Mouse (Mus musculus) heart, adult 2 months (tissue): ENCODE results near the gene Arhgef10l.
A peak's percentile ranks its signal among the peaks of the same experiment; 100 is the strongest.

Experiments
- CTCF ChIP-seq: fragments of 200-600 bp; IDR thresholded peaks from 2 replicates; pipeline ENCODE4 v1.8.1; 2022; ENCODE audit warnings: antibody characterized with exemption, mild to moderate bottlenecking, moderate library complexity
- EP300 ChIP-seq: fragments of 200-500 bp; IDR thresholded peaks from 2 replicates; pipeline ENCODE4 v1.6.1; 2011; ENCODE audit warnings: low read depth, low read length, control low read depth; ENCODE audit not compliant: insufficient read depth
- POLR2A ChIP-seq: fragments of 200-500 bp; IDR thresholded peaks from 2 replicates; pipeline ENCODE4 v1.6.1; 2011; ENCODE audit warnings: mild to moderate bottlenecking, low read depth, low read length, control low read depth; ENCODE audit not compliant: insufficient read depth

- TF ChIP-seq CTCF (peak; percentile 57), POLR2A (no peak), EP300 (no peak)
Observed at GRCm38 (mm10) chr4:140684881-140685303, 19.1 kb upstream of the Arhgef10l start.
